Mouse (Mus musculus) spleen, postnatal 4 days (tissue): Measurements from ENCODE around the gene Creb5.
A peak's percentile ranks its signal among the peaks of the same experiment; 100 is the strongest.

Experiments used
- DNase-seq, 2 experiments: peaks; one replicate each; pipeline ENCODE4 v3.0.0; 2022; ENCODE audit warnings: low spot score in 2 of 2

Creb5 gene

DNA sequence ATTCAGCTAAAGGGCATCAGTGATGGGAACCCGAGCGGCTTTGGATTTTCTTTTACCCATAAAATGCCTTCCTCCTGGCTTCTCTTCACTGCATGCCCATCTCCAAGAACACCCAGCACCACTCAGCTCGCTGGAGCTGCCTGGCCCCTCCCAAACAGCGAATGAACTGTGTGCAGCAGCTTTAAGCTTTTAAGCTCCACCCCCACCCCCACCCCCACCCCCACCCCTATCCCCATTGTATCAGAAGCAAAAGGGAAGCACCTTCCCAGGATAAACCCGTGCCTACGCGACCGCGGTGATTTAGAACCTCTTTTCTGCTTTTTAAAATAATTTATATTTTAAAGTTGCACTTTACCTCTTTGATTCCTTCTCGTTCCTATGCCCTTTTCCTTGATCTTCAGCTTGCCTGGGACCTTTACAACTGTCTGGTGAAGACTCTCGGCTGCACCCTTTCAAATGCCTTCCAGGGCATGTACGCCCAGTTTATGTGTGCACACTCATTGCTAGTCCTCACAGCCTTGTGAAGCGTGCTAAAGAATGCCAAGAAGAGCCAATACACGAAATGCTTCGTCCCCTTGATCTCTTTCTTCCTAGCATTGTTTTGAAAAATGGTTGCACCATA lies 411.2 kb downstream of the Creb5 start:
- no peak for DNase-seq

- no peak for DNase-seq
Measured at GRCm38 (mm10) chr6:53704440-53704839, 417.4 kb downstream of the Creb5 start.

- DNase-seq: no peak
Measured at GRCm38 (mm10) chr6:53706604-53707330, 419.7 kb downstream of the Creb5 start.

GRCm38 (mm10) chr6:53707795-53708194 lies 420.7 kb downstream of the Creb5 start:
- DNase-seq: no peak

- no peak for DNase-seq
Measured at GRCm38 (mm10) chr6:53709694-53710442, 422.8 kb downstream of the Creb5 start.

DNA sequence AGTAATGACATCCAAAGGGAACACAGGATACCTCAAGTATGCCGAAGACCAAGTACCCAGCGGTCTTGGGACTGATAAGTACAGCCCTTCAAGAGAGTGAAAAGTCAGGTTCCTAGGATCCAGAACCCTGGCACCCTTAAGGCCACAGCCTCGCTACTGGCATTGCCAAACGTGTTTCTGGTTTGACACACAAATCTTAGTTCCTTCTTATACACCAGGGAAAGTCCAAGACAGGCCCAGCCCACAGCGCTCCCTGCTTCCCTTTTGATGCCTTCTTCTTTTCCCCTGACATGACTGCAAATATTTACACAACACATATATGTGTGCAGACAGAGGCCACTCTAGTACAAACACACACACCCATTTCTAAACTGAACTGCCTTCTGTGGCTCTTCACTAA lies 423.5 kb downstream of the Creb5 start:
- no peak for DNase-seq

DNA sequence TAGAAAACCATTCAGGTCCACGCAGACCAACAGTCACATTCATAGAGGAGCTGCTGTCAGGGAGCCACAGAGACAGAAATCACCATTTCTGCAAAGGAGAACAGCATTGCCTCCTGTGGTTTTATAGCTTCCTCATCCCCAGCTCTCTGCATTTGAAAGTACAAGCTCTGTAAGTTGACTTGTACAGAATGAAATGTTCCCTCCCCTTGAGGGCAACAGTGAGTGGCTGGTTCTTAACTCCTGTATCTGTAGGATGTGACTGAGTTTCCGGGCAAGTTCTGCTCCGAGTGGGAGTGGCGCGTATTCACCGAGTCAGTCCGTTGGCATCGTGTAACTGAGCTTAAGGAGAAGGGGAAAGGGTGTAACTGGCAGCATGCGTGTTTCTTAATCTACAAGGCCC lies 426.1 kb downstream of the Creb5 start:
- DNase-seq: no peak

- DNase-seq: no peak
Measured at GRCm38 (mm10) chr6:53714908-53715321, 427.8 kb downstream of the Creb5 start.

DNA sequence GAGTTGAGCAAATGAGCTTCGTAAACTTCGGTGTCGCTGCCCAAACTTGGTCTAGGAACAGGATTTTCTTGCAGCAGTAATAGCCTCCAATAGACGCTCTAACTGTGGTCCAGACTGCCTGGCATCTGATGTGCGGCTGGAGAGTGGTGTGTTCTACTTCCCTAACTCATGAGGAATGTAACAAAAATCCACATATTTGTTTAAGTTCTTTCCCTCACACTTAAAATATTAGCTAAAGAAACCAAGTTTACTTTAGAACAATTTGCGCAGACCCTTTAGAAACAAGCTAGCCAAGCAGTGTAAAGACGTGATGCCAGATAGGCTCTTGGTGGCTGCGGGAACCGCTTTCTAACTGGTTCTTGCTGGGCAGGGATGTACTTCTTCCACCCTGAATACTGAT lies 428.9 kb downstream of the Creb5 start:
- no peak for DNase-seq

- no peak for DNase-seq
Measured at GRCm38 (mm10) chr6:53720009-53720408, 432.9 kb downstream of the Creb5 start.

DNA sequence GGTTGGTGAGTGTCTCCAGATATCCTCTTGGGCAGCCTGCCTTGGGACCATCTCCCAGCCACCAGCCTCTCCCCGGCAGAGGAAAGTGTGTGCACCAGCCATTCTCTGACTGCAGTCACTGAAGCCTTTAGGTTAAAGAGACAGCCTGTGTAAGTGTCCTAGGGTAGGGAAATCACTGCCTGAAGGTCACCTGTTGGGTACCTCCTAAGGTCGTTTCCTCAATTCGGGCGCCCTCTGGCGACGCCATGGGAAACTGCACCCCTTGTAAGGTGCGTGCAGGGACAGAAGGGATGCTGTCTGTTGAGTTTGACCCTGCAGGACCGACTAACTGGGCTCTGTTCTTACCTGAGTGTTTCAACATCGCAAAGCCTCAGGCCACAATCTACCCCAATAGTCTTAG lies 434.5 kb downstream of the Creb5 start:
- peak; percentile 43 to 80 for DNase-seq

DNA sequence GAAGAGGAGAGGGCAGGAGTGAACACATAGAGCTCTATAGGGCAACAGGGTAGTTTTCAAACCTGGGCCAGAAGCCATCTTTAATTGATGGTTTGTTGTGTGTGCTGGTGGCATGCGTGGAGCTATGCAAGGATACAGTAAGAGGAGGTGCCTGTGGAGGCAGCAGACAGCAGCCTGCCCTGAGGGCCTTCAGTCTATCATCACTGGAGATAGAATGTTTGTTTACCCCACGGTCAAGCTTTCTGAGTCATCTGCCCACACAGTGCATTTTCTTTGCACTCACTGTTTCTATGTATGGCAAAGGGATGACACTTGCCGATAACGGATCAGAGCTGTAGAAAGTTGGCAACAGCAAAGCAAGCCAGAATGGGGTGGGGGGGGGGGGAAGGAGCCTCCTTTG lies 435.6 kb downstream of the Creb5 start:
- DNase-seq: no peak

- no peak for DNase-seq
Measured at GRCm38 (mm10) chr6:53730487-53730886, 443.4 kb downstream of the Creb5 start.

GRCm38 (mm10) chr6:53730996-53731485 lies 444.0 kb downstream of the Creb5 start:
- no peak for DNase-seq

- no peak for DNase-seq
Measured at GRCm38 (mm10) chr6:53733546-53733945, 446.5 kb downstream of the Creb5 start.

DNA sequence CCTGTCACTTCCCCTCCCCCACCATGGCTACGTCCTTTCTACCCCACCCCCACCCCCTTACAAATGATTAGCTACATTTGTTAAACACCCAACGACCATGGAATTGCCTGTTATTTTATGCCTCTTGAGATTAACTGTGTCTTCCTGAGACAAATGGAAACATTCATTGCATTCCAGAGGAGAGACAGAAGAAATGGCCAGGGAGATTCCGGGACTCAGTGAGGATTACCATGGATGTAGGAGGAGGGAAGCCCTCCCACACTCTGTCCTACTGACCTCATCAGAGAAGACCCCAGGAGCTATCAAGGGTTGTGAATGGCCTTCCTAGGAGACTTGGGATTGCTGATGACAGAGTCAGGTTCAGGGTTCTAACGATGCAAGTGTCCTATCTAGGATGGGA lies 446.9 kb downstream of the Creb5 start:
- no peak for DNase-seq

- no peak for DNase-seq
Measured at GRCm38 (mm10) chr6:53735696-53736095, 448.6 kb downstream of the Creb5 start.

DNA sequence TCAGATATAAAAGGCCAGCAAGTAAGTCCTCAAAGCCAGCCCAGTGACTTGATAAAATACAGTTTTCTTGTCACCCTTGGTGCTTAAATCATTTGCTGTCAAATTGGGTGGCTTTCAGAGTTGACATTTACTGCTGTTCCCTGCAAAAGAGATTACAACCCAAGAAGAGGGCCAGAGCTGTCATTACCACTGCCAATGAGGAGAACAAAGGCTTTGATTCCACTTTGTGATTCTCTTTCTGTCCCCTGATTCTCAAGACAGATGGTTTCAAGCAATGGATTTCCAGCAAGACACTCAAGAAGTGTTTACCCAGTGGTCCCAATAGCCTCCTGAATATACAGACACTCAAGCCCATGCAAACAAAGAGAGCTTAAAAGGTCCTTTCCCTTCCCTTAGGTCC lies 451.1 kb downstream of the Creb5 start:
- no peak for DNase-seq

DNA sequence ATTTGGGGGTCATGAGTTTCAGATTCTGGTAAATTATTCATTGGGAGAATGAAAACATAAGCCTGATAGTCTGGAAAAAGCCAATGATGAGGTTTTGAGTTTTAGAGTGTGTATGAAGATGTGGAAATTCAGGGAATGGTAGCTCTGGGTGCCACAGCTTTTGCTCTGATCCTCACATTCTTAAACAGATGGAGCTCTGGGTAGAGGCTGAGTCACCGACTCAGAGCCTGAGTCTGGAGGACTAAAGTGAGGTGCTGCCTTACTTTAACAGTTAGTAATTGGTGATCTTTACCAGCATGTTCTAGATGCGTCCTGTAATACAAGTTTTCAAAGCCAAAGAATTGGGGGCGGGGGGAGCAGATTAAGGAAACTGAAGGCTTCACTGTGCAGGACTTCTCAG lies 454.2 kb downstream of the Creb5 start:
- no peak for DNase-seq
